Mouse (Mus musculus): ENCODE data around the gene Hexa. TPM values are rescaled to one million over a fixed set of nuclear protein-coding genes. Genes with fewer than 3 reads are reported as not detected.
A peak's percentile ranks its signal among the peaks of the same experiment; 100 is the strongest.

Hexa gene
- 62.5 and 69.7 TPM in 2 replicates for total RNA-seq (2017)

- ATAC-seq (replicated peaks in 1 of 2; ENCODE audit: insufficient read depth in 1 of 2, low FRiP score in 2 of 2, low TSS enrichment in 1 of 2, low read depth in 1 of 2, poor library complexity in 2 of 2, severe bottlenecking in 2 of 2): peak; percentile 65 to 68
Observed at GRCm38 (mm10) chr9:59539441-59540137, at the start of gene Hexa, which contains the start of gene Tmem202. Hexa (plus strand) TSS chr9:59539540. Tmem202 (minus strand) TSS chr9:59539847.

- ATAC-seq (replicated peaks in 1 of 2; ENCODE audit: insufficient read depth in 1 of 2, low FRiP score in 2 of 2, low TSS enrichment in 1 of 2, low read depth in 1 of 2, poor library complexity in 2 of 2, severe bottlenecking in 2 of 2): no peak
Observed at GRCm38 (mm10) chr9:59508146-59508545, 31.2 kb upstream of the Hexa start.

GRCm38 (mm10) chr9:59512381-59512780 lies 27.0 kb upstream of the Hexa start:
- ATAC-seq (replicated peaks in 1 of 2; ENCODE audit: insufficient read depth in 1 of 2, low FRiP score in 2 of 2, low TSS enrichment in 1 of 2, low read depth in 1 of 2, poor library complexity in 2 of 2, severe bottlenecking in 2 of 2): no peak

GRCm38 (mm10) chr9:59515069-59515468 lies 24.3 kb upstream of the Hexa start:
- no peak for ATAC-seq (replicated peaks in 1 of 2; ENCODE audit: insufficient read depth in 1 of 2, low FRiP score in 2 of 2, low TSS enrichment in 1 of 2, low read depth in 1 of 2, poor library complexity in 2 of 2, severe bottlenecking in 2 of 2)

- ATAC-seq (replicated peaks in 1 of 2; ENCODE audit: insufficient read depth in 1 of 2, low FRiP score in 2 of 2, low TSS enrichment in 1 of 2, low read depth in 1 of 2, poor library complexity in 2 of 2, severe bottlenecking in 2 of 2): peak; percentile 49 to 53; a peak in 2 of 4 replicates
Observed at GRCm38 (mm10) chr9:59517127-59517526, 22.2 kb upstream of the Hexa start.

- no peak for ATAC-seq (replicated peaks in 1 of 2; ENCODE audit: insufficient read depth in 1 of 2, low FRiP score in 2 of 2, low TSS enrichment in 1 of 2, low read depth in 1 of 2, poor library complexity in 2 of 2, severe bottlenecking in 2 of 2)
Observed at GRCm38 (mm10) chr9:59518976-59519375, 20.4 kb upstream of the Hexa start.

- no peak for ATAC-seq (replicated peaks in 1 of 2; ENCODE audit: insufficient read depth in 1 of 2, low FRiP score in 2 of 2, low TSS enrichment in 1 of 2, low read depth in 1 of 2, poor library complexity in 2 of 2, severe bottlenecking in 2 of 2)
Observed at GRCm38 (mm10) chr9:59519396-59519795, 19.9 kb upstream of the Hexa start.

- ATAC-seq (replicated peaks in 1 of 2; ENCODE audit: insufficient read depth in 1 of 2, low FRiP score in 2 of 2, low TSS enrichment in 1 of 2, low read depth in 1 of 2, poor library complexity in 2 of 2, severe bottlenecking in 2 of 2): no peak
Observed at GRCm38 (mm10) chr9:59522906-59523305, 16.4 kb upstream of the Hexa start.

- no peak for ATAC-seq (replicated peaks in 1 of 2; ENCODE audit: insufficient read depth in 1 of 2, low FRiP score in 2 of 2, low TSS enrichment in 1 of 2, low read depth in 1 of 2, poor library complexity in 2 of 2, severe bottlenecking in 2 of 2)
Observed at GRCm38 (mm10) chr9:59526727-59527126, 12.6 kb upstream of the Hexa start.

- no peak for ATAC-seq (replicated peaks in 1 of 2; ENCODE audit: insufficient read depth in 1 of 2, low FRiP score in 2 of 2, low TSS enrichment in 1 of 2, low read depth in 1 of 2, poor library complexity in 2 of 2, severe bottlenecking in 2 of 2)
Observed at GRCm38 (mm10) chr9:59527580-59527979, 11.8 kb upstream of the Hexa start.

- no peak for ATAC-seq (replicated peaks in 1 of 2; ENCODE audit: insufficient read depth in 1 of 2, low FRiP score in 2 of 2, low TSS enrichment in 1 of 2, low read depth in 1 of 2, poor library complexity in 2 of 2, severe bottlenecking in 2 of 2)
Observed at GRCm38 (mm10) chr9:59528274-59528673, 11.1 kb upstream of the Hexa start.

- no peak for ATAC-seq (replicated peaks in 1 of 2; ENCODE audit: insufficient read depth in 1 of 2, low FRiP score in 2 of 2, low TSS enrichment in 1 of 2, low read depth in 1 of 2, poor library complexity in 2 of 2, severe bottlenecking in 2 of 2)
Observed at GRCm38 (mm10) chr9:59531645-59532044, 7.7 kb upstream of the Hexa start.

- ATAC-seq (replicated peaks in 1 of 2; ENCODE audit: insufficient read depth in 1 of 2, low FRiP score in 2 of 2, low TSS enrichment in 1 of 2, low read depth in 1 of 2, poor library complexity in 2 of 2, severe bottlenecking in 2 of 2): no peak
Observed at GRCm38 (mm10) chr9:59533422-59533821, 5.9 kb upstream of the Hexa start.

GRCm38 (mm10) chr9:59533889-59534288 lies 5.5 kb upstream of the Hexa start:
- no peak for ATAC-seq (replicated peaks in 1 of 2; ENCODE audit: insufficient read depth in 1 of 2, low FRiP score in 2 of 2, low TSS enrichment in 1 of 2, low read depth in 1 of 2, poor library complexity in 2 of 2, severe bottlenecking in 2 of 2)

GRCm38 (mm10) chr9:59537651-59538050 lies 1.7 kb upstream of the Hexa start:
- no peak for ATAC-seq (replicated peaks in 1 of 2; ENCODE audit: insufficient read depth in 1 of 2, low FRiP score in 2 of 2, low TSS enrichment in 1 of 2, low read depth in 1 of 2, poor library complexity in 2 of 2, severe bottlenecking in 2 of 2)

GRCm38 (mm10) chr9:59541617-59542016 lies 2.3 kb downstream of the Hexa start:
- no peak for ATAC-seq (replicated peaks in 1 of 2; ENCODE audit: insufficient read depth in 1 of 2, low FRiP score in 2 of 2, low TSS enrichment in 1 of 2, low read depth in 1 of 2, poor library complexity in 2 of 2, severe bottlenecking in 2 of 2)

- ATAC-seq (replicated peaks in 1 of 2; ENCODE audit: insufficient read depth in 1 of 2, low FRiP score in 2 of 2, low TSS enrichment in 1 of 2, low read depth in 1 of 2, poor library complexity in 2 of 2, severe bottlenecking in 2 of 2): no peak
Observed at GRCm38 (mm10) chr9:59542766-59543324, 3.5 kb downstream of the Hexa start.

- ATAC-seq (replicated peaks in 1 of 2; ENCODE audit: insufficient read depth in 1 of 2, low FRiP score in 2 of 2, low TSS enrichment in 1 of 2, low read depth in 1 of 2, poor library complexity in 2 of 2, severe bottlenecking in 2 of 2): peak; percentile 42 to 65; a peak in 3 of 4 replicates
Observed at GRCm38 (mm10) chr9:59544739-59545138, 5.4 kb downstream of the Hexa start.

- peak in 1 of 2 experiments; percentile 33; a peak in 2 of 4 replicates for ATAC-seq (replicated peaks in 1 of 2; ENCODE audit: insufficient read depth in 1 of 2, low FRiP score in 2 of 2, low TSS enrichment in 1 of 2, low read depth in 1 of 2, poor library complexity in 2 of 2, severe bottlenecking in 2 of 2)
Observed at GRCm38 (mm10) chr9:59547869-59548268, 8.5 kb downstream of the Hexa start.

Data from hematopoietic stem cell, adult 5-6 weeks (primary cell).